Mouse (Mus musculus) limb, embryonic 14.5 days (tissue): ENCODE measurements around the gene Epb41l1. TPM values are rescaled to one million over a fixed set of nuclear protein-coding genes. Genes with fewer than 3 reads are reported as not detected.

Experiments
- ATAC-seq: fragments of 200-750 bp; cut with Nextera tagmentation; 2 replicates; pipeline ENCODE4 v1.8.0; 2017; ENCODE audit warnings: low read depth, moderate number of reproducible peaks, moderate TSS enrichment; ENCODE audit not compliant: low FRiP score
- DNase-seq: peaks from one replicate; pipeline ENCODE4 v3.0.0-alpha.2; 2015; ENCODE audit warnings: low spot score
- H3K27ac ChIP-seq: fragments of 300-500 bp; sonication (generic); replicated peaks from 2 replicates; pipeline ENCODE4 v1.5.1; 2014; ENCODE audit warnings: low read depth, mild to moderate bottlenecking, low read length, moderate library complexity, mixed read lengths
- H3K27me3 ChIP-seq: fragments of 300-500 bp; sonication (generic); 2 replicates; pipeline ENCODE4 v1.6.1; 2014; ENCODE audit warnings: low read length, mixed read lengths; ENCODE audit not compliant: control insufficient read depth, insufficient read depth
- H3K36me3 ChIP-seq: fragments of 300-500 bp; sonication (generic); 2 replicates; pipeline ENCODE4 v1.6.1; 2014; ENCODE audit warnings: mild to moderate bottlenecking, low read length, moderate library complexity, mixed read lengths; ENCODE audit not compliant: control insufficient read depth, insufficient read depth
- H3K4me1 ChIP-seq: fragments of 300-500 bp; sonication (generic); 2 replicates; pipeline ENCODE4 v1.6.1; 2014; ENCODE audit warnings: antibody characterized with exemption, low read length, mixed read lengths; ENCODE audit not compliant: control insufficient read depth, insufficient read depth
- H3K4me2 ChIP-seq: fragments of 300-500 bp; sonication (generic); replicated peaks from 2 replicates; pipeline ENCODE4 v1.6.1; 2014; ENCODE audit warnings: low read depth, mild to moderate bottlenecking, low read length, moderate library complexity; ENCODE audit not compliant: severe bottlenecking
- H3K4me3 ChIP-seq: fragments of 300-500 bp; sonication (generic); replicated peaks from 2 replicates; pipeline ENCODE4 v1.5.1; 2014; ENCODE audit warnings: low read length
- H3K9ac ChIP-seq: fragments of 300-500 bp; sonication (generic); 2 replicates; pipeline ENCODE4 v1.6.1; 2014; ENCODE audit warnings: mild to moderate bottlenecking, low read depth, low read length, moderate library complexity; ENCODE audit not compliant: severe bottlenecking
- H3K9me3 ChIP-seq: fragments of 300-500 bp; sonication (generic); 2 replicates; pipeline ENCODE4 v1.6.1; 2016; ENCODE audit warnings: low read length; ENCODE audit not compliant: control insufficient read depth
- POLR2A ChIP-seq: fragments of 200-500 bp; IDR thresholded peaks from 2 replicates; pipeline ENCODE4 v1.8.0; 2012; ENCODE audit warnings: inconsistent platforms, mild to moderate bottlenecking, moderate library complexity, borderline replicate concordance; ENCODE audit not compliant: insufficient read depth, insufficient read length; ENCODE audit errors: extremely low read depth
- WGBS: fragments of 180-500 bp; shearing (Covaris S2); extraction: QIAGEN DNeasy Blood & Tissue Kit; methylation state at CpG from one replicate; pipeline ENCODE4 v1.1.7; 2014; 5-methylcytosine and 5-hydroxymethylcytosine counted together
- microRNA-seq: library from miRNA; unstranded; fragments of <30 nt; microRNA quantifications from one replicate; pipeline ENCODE4, GENCODE M21; 2016
- polyA plus RNA-seq, 2 experiments: library from polyadenylated mRNA; depleted of rRNA in 1 of 2; stranded (reverse) in 1 of 2; unstranded in 1 of 2; fragments of >200 nt; fragmentation: Nextera tagmentation in 1 of 2; extraction: Ambion mirVana in 1 of 2; gene quantifications; 2 replicates each; pipeline versions ENCODE4 v1.2.1 to v1.2.3; 2012 to 2014

Gene Epb41l1
- polyA plus RNA-seq, 2 experiments, result 5.0 to 37.0 TPM

GRCm38 (mm10) chr2:156581244-156581643, 160.5 kb downstream of the Epb41l1 start:
- WGBS, result 68% methylated on average over 10 of the region's 10 CpGs
- DNase-seq, result no peak

GRCm38 (mm10) chr2:156582887-156583286, 162.2 kb downstream of the Epb41l1 start:
- ATAC-seq, result no peak
- H3K27ac ChIP-seq, result no peak overlapping the region
- 87% methylated on average over 10 of the region's 10 CpGs for WGBS

More at GRCm38 (mm10) chr2:156581244-156581643, 160.5 kb downstream of the Epb41l1 start:
- Histone ChIP-seq H3K9ac (no peak overlapping the region), H3K4me3 (no peak overlapping the region), H3K36me3 (no peaks in the 10 kb centered on the region), H3K27me3 (no peaks in the 10 kb centered on the region), H3K4me1 (no peaks in the 10 kb centered on the region), H3K9me3 (no peaks in the 10 kb centered on the region), H3K27ac (no peak overlapping the region), H3K4me2 (no peak overlapping the region)
- ATAC-seq, result no peak
- no peak for TF ChIP-seq POLR2A

GRCm38 (mm10) chr2:156584154-156584796, 163.6 kb downstream of the Epb41l1 start:
- WGBS, result 67% methylated on average over 11 of the region's 11 CpGs
- Histone ChIP-seq H3K27ac (no peak overlapping the region), H3K36me3 (no peaks in the 10 kb centered on the region), H3K9ac (no peak overlapping the region), H3K4me3 (no peak overlapping the region), H3K9me3 (no peaks in the 10 kb centered on the region), H3K4me1 (no peaks in the 10 kb centered on the region), H3K4me2 (no peak overlapping the region), H3K27me3 (no peaks in the 10 kb centered on the region)
- ATAC-seq, result no peak
- TF ChIP-seq POLR2A, result no peak
- peak; percentile 26 for DNase-seq

More at GRCm38 (mm10) chr2:156582887-156583286, 162.2 kb downstream of the Epb41l1 start:
- no peaks in the 10 kb centered on the region for H3K36me3 ChIP-seq
- no peaks in the 10 kb centered on the region for H3K9me3 ChIP-seq
- H3K4me3 ChIP-seq, result no peak overlapping the region
- H3K9ac ChIP-seq, result no peak overlapping the region
- H3K4me2 ChIP-seq, result no peak overlapping the region
- TF ChIP-seq POLR2A, result no peak
- no peaks in the 10 kb centered on the region for H3K4me1 ChIP-seq
- H3K27me3 ChIP-seq, result no peaks in the 10 kb centered on the region
- no peak for DNase-seq

- ATAC-seq, result no peak
- Histone ChIP-seq H3K4me1 (no peaks in the 10 kb centered on the region), H3K4me2 (no peak overlapping the region), H3K27ac (no peak overlapping the region), H3K36me3 (no peaks in the 10 kb centered on the region), H3K9me3 (no peaks in the 10 kb centered on the region), H3K27me3 (no peaks in the 10 kb centered on the region), H3K4me3 (no peak overlapping the region), H3K9ac (no peak overlapping the region)
- no peak for TF ChIP-seq POLR2A
- no peak for DNase-seq
- whole genome bisulfite sequencing, result 46% methylated on average over 14 of the region's 14 CpGs
Measured at GRCm38 (mm10) chr2:156584797-156585471, 164.2 kb downstream of the Epb41l1 start.

- DNase-seq (no peak), ATAC-seq (no peak)
- Histone ChIP-seq H3K27ac (no peak overlapping the region), H3K36me3 (no peaks in the 10 kb centered on the region), H3K9me3 (no peaks in the 10 kb centered on the region), H3K4me1 (no peaks in the 10 kb centered on the region), H3K4me3 (no peak overlapping the region), H3K4me2 (no peak overlapping the region), H3K9ac (no peak overlapping the region), H3K27me3 (no peaks in the 10 kb centered on the region)
- 82% methylated on average over 9 of the region's 9 CpGs for whole genome bisulfite sequencing
- no peak for TF ChIP-seq POLR2A
Measured at GRCm38 (mm10) chr2:156589481-156589880, 168.8 kb downstream of the Epb41l1 start.

Small RNA genes lying within 50 kb of the gene (microRNA-seq; reads per million reads assigned to microRNA genes)
- gene Gm22758, result not detected

Other genes starting within 250 kb of the Epb41l1 start
- gene Rbm39, start 240.7 kb upstream of the Epb41l1 start, polyA plus RNA-seq (2012; rRNA removed), result 251 and 297 TPM in 2 replicates
- 728 and 775 TPM in 2 replicates for gene Rbm39, start 240.7 kb upstream of the Epb41l1 start, polyA plus RNA-seq (2014; fragmentation: Nextera tagmentation; extraction: Ambion mirVana)
- gene Phf20, start 224.4 kb upstream of the Epb41l1 start, polyA plus RNA-seq (2012; rRNA removed), result 19.5 and 23.0 TPM in 2 replicates
- 69.0 and 83.9 TPM in 2 replicates for gene Phf20, start 224.4 kb upstream of the Epb41l1 start, polyA plus RNA-seq (2014; fragmentation: Nextera tagmentation; extraction: Ambion mirVana)
- gene Cnbd2, start 108.6 kb upstream of the Epb41l1 start, polyA plus RNA-seq (2012; rRNA removed), result 2.0 and 2.2 TPM in 2 replicates
- 4.4 and 4.6 TPM in 2 replicates for gene Cnbd2, start 108.6 kb upstream of the Epb41l1 start, polyA plus RNA-seq (2014; fragmentation: Nextera tagmentation; extraction: Ambion mirVana)
- 97.7 and 144 TPM in 2 replicates for gene Scand1, start 108.2 kb upstream of the Epb41l1 start, polyA plus RNA-seq (2012; rRNA removed)
- 74.1 and 78.7 TPM in 2 replicates for gene Scand1, start 108.2 kb upstream of the Epb41l1 start, polyA plus RNA-seq (2014; fragmentation: Nextera tagmentation; extraction: Ambion mirVana)
- gene Aar2, start 126.7 kb downstream of the Epb41l1 start, polyA plus RNA-seq (2012; rRNA removed), result 22.9 and 24.3 TPM in 2 replicates
- 36.8 and 38.8 TPM in 2 replicates for gene Aar2, start 126.7 kb downstream of the Epb41l1 start, polyA plus RNA-seq (2014; fragmentation: Nextera tagmentation; extraction: Ambion mirVana)
- 100 and 114 TPM in 2 replicates for gene Dlgap4, start 192.8 kb downstream of the Epb41l1 start, polyA plus RNA-seq (2012; rRNA removed)
- gene Dlgap4, start 192.8 kb downstream of the Epb41l1 start, polyA plus RNA-seq (2014; fragmentation: Nextera tagmentation; extraction: Ambion mirVana), result 94.1 and 101 TPM in 2 replicates